Mouse (Mus musculus) thymus, adult 2 months (tissue): ENCODE results near the gene Tnk2.

ENCODE experiments used
- CTCF ChIP-seq: fragments of 200-500 bp; IDR thresholded peaks from 2 replicates; pipeline ENCODE4 v1.5.1; 2012; ENCODE audit warnings: mild to moderate bottlenecking, control low read depth, low read length, moderate library complexity, borderline replicate concordance; ENCODE audit not compliant: control insufficient read depth, poor library complexity, insufficient read depth; ENCODE audit errors: extremely low read depth
- POLR2A ChIP-seq: fragments of 200-500 bp; IDR thresholded peaks from 2 replicates; pipeline ENCODE4 v1.6.1; 2012; ENCODE audit warnings: mild to moderate bottlenecking, low read length, control low read depth, moderate library complexity; ENCODE audit not compliant: control insufficient read depth, poor library complexity, insufficient read depth; ENCODE audit errors: extremely low read depth

DNA sequence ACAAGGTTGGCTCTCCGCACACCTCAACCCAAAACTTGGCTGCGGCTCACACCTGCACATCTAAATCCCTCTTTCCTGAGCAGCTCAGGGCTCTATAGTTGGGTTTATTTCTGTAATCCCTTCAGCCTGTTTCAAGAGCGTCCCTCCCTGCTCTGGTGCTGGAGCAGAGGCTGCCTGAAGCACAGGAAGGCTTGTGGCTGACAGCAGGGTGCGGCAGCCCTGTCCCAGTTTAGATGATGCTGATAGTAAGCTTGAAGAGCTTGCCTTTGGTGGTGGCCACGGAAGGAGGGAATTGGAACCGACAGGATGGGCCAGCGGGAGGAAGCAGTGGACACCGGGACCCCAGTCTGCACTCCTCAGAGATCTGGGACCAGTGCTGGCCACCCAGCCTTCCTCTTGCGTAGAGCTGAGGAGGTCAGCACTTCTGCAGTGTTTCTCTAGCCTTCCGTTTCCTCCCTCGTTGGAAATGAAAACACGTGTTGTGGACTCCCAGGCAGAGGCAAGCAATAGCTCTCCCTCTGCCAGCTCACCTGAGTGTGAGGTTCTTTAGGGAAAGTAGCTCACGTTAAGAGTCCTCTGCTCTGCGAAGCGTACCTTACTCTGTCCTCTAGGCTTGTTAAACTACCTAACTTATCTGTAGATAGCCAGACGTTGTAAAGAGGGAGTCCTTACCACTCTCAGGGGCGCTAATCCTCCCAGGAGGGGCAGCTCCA lies 63.6 kb downstream of the Tnk2 start:
- TF ChIP-seq CTCF (no peak), POLR2A (no peak)
